Mouse (Mus musculus): Measurements from ENCODE around the gene Abhd4.

Abhd4 gene

GRCm38 (mm10) chr14:54276446-54276845, 22.5 kb downstream of the Abhd4 start:
- DNase-seq (ENCODE audit: low spot score in 2 of 2), result no peak

GRCm38 (mm10) chr14:54284839-54285238, 30.9 kb downstream of the Abhd4 start, which contains the start of gene Olfr49:
Gene Olfr49 (minus strand): TSS chr14:54284939.
- DNase-seq (ENCODE audit: low spot score in 2 of 2), result no peak

GRCm38 (mm10) chr14:54300136-54300535, 46.1 kb downstream of the Abhd4 start:
- no peak for DNase-seq (ENCODE audit: low spot score in 2 of 2)

- no peak for DNase-seq (ENCODE audit: low spot score in 2 of 2)
Measured at GRCm38 (mm10) chr14:54300676-54301075, 46.7 kb downstream of the Abhd4 start.

GRCm38 (mm10) chr14:54311763-54312162, 57.8 kb downstream of the Abhd4 start:
- DNase-seq (ENCODE audit: low spot score in 2 of 2), result no peak
